Mouse (Mus musculus): ENCODE data around the gene Wdr95.

Wdr95 gene

DNA sequence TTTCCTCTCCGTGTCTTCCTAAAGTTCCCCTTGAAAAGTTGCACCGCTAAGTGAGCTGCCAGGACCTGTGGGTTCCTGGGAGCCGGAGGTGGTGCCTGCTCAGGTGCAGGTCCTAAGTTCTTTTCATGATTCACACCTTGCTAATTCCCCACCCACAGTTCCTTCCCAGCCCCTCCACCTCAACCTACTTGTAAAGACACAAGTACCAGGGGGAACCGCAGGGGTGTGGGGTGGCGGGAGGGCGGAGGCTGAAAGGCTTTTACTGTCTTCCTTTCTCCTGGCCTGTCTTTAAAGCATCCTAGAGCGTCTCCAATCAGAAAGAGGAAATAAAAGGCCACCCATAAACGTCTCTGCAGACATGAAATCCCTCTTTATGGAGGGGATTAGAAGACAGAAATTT lies 55.0 kb downstream of the Wdr95 start:
- no peak for DNase-seq

DNA sequence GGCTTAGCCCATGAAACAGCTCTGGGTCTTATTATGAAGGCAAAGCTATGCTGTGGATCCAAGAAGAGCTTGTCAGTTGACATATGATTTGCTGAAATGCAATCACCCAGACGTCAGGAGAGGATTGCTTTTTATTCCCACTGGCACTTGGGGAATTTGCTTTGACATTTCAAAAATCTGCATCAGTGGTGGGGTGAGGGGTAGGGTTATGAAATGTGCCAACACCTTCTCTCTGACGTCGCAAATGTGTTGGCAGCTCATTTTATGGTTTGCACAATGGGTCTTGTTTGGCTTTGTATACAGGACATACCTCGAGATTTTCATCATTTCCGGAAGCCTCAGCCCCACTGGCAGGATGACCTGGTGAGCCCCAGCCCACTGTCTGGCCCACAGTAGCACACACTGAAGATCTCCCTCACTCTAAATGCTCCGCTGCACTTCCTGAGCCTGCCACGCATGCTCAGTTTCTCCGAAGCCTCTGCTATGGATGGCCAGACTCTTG lies 55.7 kb downstream of the Wdr95 start:
- DNase-seq: no peak

DNA sequence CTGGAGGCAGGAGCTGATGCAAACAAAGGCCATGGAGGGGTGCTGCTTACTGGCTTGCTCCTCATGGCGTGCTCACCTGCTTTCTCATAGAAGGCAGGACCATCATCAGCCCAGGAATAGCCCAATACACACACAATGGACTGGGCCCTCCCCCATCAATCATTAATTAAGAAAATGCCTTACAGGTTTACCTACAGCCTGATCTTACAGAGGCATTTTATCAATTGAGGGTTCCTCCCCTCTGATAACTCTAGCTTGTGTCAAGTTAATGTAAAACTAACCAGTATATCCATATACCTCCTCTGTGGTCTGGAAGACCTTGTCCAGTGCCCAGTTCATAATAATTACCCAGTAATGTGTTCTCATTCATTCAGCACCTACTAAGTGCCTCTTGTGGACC lies 56.8 kb downstream of the Wdr95 start:
- no peak for DNase-seq

DNA sequence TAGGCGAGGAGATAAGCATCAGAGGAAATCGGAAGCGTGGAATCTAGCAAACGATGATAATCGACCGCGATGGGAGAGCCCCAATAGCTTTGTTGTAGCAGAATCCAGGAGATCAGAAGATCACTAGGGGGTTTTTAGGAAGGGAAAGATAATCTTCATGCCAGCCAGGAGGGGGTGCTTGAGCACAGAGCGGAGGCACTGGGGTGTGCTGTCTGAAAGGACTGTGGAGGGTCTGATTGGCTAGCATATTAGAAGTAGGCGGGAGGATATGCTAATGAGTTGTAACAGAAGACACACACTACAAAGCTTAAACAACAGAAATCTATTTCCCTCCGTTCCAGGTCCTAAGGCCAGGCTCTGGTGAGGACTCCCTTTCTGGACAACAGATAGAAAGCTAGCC lies 57.4 kb downstream of the Wdr95 start:
- no peak for DNase-seq

DNA sequence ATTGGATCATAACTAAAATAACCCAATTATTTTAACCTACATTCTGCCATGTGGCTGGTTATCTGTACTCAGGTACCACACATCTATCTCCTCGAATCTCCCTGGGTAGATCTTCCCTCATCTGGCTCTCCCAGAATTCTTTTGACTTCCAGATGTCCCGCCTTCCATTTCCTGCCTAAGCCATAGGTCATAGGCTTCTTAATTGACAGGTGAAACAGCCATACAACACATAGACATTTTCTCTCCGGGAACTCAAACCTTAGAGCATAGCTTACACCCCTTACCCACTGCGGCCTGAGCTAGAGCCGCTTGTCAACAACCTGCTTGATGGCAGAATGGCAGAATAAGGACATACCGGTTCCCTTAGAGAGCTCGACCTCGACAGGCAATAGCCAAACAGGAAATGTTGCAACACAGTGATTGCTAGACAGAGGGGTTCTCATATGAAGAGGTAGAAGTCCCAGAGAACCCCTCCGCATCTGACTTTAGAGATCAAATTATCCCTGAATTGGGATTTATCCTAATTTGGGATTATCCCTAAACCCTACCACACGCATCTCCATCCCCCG lies 58.9 kb downstream of the Wdr95 start:
- DNase-seq: no peak

DNA sequence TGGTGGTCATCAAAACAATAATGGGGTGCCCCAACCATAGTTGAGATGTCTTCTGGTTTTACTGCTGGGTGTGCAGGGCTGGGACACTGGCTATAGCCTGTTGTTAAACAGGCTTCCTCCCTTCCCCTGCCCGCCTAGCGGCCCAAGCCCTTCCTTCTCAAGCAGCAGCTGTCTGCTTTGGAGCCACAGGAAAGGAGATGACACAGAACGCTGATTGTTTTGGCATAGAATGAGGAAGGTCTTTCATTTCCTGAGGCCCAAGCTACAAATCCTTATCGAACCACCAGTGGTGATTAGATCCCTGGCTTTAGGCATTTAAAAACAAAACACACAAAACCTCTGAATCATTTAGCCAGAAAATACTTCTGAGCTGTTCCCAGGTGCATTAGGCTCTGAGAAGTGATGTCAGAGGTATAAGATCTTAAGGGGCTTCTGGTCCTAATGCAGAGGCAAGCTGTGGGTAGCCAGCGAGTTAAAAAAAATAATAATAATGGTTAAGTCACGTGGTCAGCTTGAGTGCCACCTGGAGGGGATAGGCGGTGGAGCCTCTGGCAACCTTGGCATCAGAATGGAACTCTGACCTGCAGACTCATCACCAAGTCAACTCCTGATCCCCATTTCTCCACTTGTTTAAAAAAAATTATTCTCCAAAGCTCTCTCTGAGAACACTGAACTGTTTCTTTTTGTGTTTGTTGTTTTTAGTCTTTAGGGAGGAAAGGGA lies 60.5 kb downstream of the Wdr95 start:
- no peak for DNase-seq

DNA sequence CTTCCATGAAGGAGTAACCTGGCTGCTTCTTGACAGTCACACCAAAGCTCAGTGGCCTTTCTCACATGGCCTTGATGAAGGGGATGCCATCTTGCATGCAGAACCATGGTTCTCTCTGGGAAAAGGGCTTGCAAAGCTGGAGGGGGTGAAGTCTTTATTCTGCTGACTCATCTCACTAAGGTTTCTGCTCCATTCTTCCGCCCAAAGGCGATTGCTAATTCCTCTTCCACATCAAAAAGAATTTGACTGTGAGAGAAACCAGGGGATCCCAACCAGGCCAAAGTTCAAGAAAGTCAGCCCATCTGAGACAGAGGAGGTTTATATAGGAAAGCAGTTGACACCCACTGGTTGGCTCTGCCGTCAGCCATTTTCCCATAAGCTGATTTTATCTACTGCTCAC lies 61.5 kb downstream of the Wdr95 start:
- no peak for DNase-seq

DNA sequence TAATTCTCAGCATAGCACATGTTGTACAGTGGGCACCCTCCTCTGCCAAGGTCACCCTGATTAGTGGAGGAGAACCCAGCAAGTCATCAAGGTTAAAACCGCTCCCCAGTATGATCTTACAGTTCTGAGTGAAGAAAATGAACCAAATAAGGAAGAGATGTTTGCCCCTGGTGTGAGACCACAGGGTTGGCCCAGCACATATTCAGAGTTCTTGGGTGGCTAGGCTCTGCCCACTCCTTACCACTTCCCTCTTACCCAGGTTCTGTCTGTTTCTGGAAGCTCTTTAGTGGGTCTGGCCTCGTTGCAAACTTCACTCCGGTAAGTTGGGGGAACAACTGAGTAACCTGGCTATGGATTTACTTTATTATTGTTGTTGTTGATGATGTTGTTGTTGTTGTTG lies 65.7 kb downstream of the Wdr95 start:
- DNase-seq: no peak

DNA sequence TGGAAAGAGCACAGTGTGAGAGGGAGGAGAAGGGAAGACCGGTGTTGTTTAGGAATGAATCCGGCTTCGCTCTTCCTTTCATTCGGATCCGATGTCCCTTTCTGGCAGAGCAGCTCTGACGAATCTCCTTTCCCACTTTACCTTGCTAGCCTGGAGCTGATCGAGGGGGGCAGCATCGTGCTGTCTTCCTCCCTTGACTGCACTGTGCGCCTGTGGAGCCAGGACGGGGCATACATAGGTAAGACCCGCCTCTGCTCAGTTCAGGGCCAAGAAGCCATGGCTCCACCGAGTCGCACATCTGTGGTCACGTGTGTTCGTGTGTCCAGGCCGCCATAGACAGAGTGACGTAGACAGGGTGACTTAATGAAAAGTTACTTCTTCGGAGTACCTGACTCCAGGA lies 68.9 kb downstream of the Wdr95 start:
- DNase-seq: no peak

DNA sequence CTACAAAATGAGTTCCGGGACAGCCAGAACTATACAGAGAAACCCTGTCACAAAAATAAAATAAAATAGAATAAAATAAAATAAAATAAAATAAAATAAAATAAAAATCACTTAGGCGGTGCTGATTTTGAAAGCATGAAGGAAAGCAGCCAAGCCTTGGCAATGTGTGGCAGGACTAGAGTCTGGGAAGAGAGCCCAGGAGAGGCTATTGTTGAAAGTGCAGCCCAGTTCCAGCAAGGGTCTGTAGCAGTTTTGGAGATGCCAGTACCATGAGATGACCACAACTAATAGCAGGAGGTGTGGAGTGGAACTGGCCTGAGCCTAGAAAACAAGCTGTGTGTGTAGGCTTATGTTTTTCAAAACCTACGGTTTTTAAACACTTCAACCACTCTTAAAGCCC lies 73.5 kb downstream of the Wdr95 start:
- no peak for DNase-seq

DNA sequence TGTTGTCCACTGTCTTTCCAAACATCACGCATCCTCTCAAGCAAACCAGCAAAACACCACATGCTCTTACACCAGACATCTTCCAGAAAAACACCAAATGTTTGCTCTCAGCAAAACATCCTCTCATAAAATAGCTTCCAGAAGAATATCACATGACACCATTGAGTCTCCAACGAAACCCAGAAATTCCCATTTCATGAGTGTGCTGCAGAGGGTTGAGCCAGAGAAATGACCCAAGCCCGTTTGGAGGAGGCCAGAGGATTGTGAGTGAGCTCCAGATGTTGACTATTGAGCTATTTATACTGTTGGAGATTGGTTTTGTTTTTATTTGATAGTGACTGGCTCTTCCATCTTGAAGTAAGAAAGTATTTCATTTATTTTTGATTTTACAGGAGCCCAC lies 74.8 kb downstream of the Wdr95 start:
- DNase-seq: no peak

DNA sequence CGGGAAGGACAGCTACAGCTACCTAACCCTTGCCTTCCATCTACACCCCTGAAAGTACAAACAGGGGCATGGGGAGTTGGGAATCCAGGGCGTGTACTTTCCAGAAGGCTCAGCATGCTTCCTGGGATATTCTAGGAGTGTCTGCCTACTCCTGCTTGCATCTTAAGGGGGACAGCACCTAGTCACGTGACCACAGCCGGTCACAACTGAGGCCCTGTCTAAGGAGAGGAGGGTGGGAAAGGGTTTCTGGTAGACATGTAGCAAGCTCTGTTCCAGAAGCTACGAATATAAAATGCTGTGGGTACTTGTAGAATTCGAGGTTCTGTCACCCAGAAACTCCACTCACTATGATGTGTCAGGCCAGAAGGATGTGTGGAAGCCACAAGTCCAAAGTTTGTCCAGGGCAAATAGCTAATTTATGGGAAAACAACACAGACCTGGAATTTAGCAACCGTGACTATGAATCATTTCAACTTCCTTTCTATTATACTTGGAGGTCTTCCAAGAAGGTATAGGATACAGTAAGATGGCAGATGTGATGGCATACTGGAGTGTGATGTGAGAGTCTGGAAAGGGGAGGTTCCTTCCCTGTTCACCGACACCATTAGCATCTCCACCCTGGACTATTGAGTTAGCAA lies 78.7 kb downstream of the Wdr95 start:
- no peak for DNase-seq

DNA sequence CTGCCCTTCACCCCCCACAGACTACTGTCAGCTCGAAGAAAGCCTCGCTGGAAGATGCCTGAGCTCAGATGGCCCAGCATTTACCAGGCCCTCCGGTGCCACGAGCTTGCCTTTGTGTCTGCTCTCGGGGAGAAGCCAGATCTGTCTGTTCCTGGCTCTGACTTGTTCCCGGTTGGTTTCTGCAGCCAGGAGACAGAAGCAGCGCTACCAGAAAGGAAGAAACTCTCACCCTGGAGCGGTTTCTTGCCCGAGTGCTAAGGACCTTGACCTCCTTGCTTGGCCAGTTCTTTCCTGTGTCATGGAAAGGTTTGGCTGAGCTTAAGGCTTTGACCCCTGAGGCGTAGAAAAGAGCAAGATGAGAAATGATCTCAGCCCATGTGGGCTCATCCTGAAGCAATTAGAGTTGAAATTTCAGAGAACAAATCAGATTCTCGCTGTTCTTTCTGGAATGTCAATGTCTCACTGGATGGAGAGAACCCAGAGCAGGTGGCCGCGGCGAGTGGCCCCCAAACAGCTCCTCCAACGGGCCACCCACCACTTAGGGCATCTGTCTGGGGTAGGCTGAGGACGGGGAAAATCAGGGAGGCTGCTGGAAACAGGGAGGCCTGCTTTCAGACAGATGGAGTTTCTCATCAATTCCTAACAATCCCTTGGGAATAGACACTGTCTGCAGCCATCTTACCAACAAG lies 83.1 kb downstream of the Wdr95 start:
- peak; percentile 11 for DNase-seq

DNA sequence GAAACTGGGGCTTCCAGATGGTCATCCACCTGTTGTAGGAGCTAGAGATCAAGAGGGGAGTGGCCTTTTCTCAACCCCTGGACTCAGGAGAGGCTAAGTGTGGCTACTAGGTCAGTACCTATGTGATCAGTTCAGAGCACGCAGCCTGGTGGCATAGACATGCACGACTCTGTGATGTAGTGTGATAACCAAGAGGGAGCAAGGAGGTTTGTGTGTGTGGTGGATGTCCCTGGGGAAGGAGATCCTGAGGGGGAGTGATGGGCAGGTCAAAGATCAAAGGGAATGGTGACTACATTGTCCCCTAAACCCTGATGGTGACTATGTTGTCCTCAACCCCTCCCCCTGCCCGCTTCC lies 83.7 kb downstream of the Wdr95 start:
- DNase-seq: no peak

DNA sequence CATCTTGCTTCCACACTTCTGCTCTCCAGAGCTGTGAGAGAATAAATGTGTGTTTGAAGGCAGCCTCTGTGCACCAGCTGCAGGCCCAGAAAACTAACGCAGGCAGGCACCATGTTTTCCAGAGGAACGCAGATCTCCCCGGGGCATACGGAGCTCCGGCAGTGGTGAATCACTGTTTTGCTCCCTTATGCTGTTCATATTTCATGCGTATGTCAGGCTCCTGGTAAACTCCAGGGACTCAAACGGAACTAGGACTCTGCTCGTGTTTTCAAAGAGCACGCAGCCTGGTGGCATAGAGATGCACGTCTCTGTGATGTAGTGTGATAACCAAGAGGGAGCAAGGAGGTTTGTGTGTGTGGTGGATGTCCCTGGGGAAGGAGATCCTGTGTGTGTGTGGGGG lies 84.3 kb downstream of the Wdr95 start:
- DNase-seq: no peak

DNA sequence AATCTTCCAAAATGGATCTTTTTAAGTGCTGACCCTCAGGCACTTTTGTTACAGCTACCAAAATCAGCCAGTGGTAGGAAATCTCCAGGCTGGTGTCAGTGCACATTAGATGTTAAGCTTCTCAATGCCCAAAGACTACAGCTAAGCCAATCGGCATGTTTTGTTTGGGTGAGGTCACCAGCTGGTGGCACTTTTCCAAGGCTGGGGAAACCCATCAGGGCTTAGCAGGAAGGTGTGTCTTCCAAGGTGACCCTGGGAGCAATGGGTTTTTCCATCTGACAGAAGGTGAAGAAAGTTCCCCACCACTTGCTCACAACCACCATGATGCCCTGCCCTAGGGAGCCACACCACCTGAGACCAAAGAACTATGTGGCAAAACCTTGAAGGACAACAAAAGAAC lies 87.7 kb downstream of the Wdr95 start:
- no peak for DNase-seq

DNA sequence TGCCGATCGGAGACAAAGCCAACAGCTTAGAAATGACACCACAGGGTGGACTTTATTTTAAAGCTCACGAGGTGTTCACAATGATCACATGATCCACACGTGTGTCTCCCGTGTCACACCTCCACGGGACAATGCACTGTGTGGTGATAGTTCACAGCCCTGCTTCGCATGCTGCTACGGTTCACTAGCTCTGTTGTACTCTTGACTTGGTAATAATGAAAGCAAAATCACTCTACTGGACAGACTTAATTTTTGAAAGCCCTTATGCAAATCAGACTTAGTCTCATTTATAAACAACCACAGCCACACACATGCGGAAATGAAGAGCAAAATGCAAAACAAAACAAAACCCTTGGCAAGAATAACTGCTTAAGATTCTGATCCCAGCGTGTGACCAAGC lies 88.3 kb downstream of the Wdr95 start:
- DNase-seq: no peak

DNA sequence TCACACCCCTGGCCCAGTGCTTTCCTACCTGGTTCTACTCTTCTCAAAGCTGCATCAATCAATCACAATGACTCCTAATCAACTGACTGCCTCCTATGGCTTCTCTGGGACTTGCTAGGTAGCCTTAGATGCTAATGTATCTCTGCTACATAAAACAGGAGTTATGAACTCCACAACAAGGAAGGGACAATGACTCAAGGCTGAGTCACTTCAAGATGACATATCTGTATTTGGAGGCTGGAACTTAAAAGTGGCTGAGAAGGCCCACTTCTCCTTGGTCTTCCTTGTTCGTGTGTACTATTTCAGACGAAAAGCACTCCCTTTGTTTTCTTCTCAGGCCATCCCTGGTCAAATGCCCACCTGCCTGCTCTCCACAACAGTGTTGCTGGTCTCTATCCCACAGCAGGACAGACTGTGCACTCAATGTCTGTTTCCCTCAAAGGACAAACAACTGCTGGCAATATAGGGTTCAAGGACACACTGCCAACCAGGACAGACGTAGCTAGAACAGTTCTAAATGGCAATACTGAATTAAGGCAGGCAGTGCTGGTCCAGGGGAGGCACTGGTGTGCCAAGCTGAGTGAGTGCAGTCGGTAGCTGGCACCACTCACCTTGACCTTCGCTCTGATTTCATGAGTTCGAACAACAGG lies 89.4 kb downstream of the Wdr95 start:
- no peak for DNase-seq

DNA sequence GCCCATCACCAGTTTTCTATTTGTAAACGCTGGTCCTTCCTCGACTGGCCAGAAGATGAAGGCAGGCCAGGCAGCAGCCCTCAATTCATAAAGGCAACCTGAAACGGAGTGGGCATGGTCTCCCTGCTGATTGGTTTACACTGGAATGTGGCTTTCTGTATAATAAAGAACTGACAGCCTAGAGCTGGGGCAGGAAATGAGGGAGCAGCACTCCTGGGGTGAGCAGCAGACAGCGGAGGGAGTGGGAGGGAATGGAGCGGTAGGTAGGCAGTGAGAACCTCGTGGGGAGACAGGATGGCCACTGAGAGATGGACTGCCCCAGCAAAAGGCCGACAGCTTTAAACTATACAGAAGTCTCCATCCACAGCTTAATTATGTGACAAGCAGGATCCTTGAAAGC lies 93.7 kb downstream of the Wdr95 start:
- no peak for DNase-seq

DNA sequence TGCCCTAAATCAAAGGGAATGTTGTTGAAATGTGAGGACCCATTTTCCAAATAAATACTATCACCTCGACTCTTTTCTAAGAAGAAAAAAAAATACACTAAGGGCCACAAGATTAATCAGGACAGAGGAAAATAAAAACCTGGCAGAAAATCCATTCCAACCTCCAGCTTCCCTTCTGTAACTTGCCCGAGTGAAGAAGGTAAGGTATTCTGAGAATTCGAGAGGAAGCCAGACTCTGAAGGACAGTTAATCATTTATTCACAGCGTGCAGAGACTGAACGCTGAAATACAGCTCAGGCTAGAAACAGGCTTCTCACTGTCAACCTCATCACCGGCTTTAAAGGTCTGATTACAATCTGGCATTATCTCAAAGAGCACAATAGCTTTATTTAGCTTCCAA lies 94.2 kb downstream of the Wdr95 start:
- DNase-seq: no peak

DNA sequence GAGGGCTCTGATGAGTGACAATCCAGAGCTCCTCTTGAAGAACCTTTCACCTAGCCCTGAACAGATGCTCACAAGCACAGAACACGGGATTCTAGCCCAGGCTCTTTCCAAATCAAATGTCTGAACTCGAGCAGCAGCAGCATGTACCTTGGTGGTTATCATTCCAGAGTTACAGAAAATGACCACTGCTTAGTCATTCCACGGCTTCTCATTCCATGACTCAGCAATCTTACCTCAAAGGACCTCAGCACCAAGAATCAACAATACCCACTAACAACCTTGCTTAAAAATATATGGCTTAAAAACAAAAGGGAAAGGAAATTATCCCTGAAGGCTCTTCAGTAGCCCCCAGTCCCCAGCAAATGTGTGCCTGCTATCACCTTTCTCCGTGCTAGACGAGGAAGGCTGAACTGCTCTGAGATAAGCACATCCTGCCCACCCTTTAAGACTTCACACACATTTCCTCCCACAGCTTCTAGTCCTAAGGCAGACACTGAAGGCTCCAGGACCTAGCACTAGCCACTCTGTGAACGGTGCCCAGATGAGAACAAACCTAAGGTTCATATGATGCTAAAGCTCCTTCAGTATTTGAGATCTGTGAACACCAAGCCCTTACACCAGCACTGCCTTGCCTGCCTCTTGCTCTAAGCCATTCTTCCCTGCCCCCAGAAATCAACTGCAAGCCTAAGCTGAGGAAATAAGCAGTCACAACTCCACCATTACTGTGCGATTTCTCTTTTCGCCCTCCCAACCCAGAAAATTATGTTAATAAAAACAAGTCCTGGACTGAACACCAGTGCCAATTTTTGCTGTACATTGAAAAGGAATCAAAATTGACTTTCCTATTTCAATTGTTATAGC lies 95.6 kb downstream of the Wdr95 start:
- no peak for DNase-seq

DNA sequence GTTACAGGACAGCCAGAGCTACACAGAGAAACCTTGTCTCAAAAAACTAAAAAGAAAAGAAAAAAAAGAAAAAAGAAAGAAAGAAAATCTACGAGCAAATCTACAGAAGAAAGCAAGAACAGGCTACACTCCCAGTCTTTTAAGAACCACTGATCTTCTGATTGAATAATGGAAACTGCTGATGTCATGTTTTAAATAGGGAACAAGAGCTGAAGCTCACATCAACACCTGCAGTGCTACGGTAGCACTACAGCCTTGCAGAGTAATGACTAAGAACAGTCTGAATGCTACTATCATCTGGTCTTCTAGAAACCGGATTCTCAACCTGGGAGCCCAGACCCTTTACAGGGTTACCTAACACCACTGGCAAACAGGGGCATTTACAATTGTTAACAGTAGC lies 97.1 kb downstream of the Wdr95 start:
- DNase-seq: no peak
